Mouse (Mus musculus) stomach, embryonic 14.5 days (tissue): ENCODE data around the gene Btg4. TPM values are rescaled to one million over a fixed set of nuclear protein-coding genes. Genes with fewer than 3 reads are reported as not detected.

Experiments used
- ATAC-seq: fragments of 200-750 bp; cut with Nextera tagmentation; 2 replicates; pipeline ENCODE4 v1.8.0; 2017; ENCODE audit warnings: low read depth, moderate TSS enrichment; ENCODE audit not compliant: insufficient number of reproducible peaks, insufficient read depth, low FRiP score
- H3K27ac ChIP-seq: fragments of 300-500 bp; sonication (generic); 2 replicates; pipeline ENCODE4 v1.5.1; 2014; ENCODE audit warnings: mild to moderate bottlenecking, low read length, moderate library complexity, mixed read lengths
- H3K27me3 ChIP-seq: fragments of 300-500 bp; sonication (generic); 2 replicates; pipeline ENCODE4 v1.6.1; 2014; ENCODE audit warnings: low read length, control low read depth, mixed read lengths; ENCODE audit not compliant: control insufficient read depth, insufficient read depth
- H3K36me3 ChIP-seq: fragments of 300-500 bp; sonication (generic); 2 replicates; pipeline ENCODE4 v1.6.1; 2014; ENCODE audit warnings: mild to moderate bottlenecking, control low read depth, low read length, moderate library complexity, mixed read lengths; ENCODE audit not compliant: control insufficient read depth, insufficient read depth
- H3K4me1 ChIP-seq: fragments of 300-500 bp; sonication (generic); 2 replicates; pipeline ENCODE4 v1.6.1; 2014; ENCODE audit warnings: low read length, control low read depth, mixed read lengths; ENCODE audit not compliant: control insufficient read depth, insufficient read depth
- H3K4me2 ChIP-seq: fragments of 300-500 bp; sonication (generic); replicated peaks from 2 replicates; pipeline ENCODE4 v1.6.1; 2014; ENCODE audit warnings: low read depth, low read length, control low read depth
- H3K4me3 ChIP-seq: fragments of 300-500 bp; sonication (generic); 2 replicates; pipeline ENCODE4 v1.5.1; 2014; ENCODE audit warnings: low read depth, low read length, control low read depth
- H3K9ac ChIP-seq: fragments of 300-500 bp; sonication (generic); replicated peaks from 2 replicates; pipeline ENCODE4 v1.6.1; 2014; ENCODE audit warnings: low read depth, mild to moderate bottlenecking, control low read depth, low read length, moderate library complexity, mixed read lengths
- H3K9me3 ChIP-seq: fragments of 300-500 bp; sonication (generic); 2 replicates; pipeline ENCODE4 v1.6.1; 2016; ENCODE audit warnings: low read depth, low read length, control low read depth; ENCODE audit not compliant: control insufficient read depth
- WGBS: fragments of 180-500 bp; shearing (Covaris S2); extraction: QIAGEN DNeasy Blood & Tissue Kit; methylation state at CpG from one replicate; pipeline ENCODE4 v1.1.7; 2014; 5-methylcytosine and 5-hydroxymethylcytosine counted together
- polyA plus RNA-seq: library from polyadenylated mRNA; unstranded; fragments of >200 nt; fragmentation: Nextera tagmentation; extraction: Ambion mirVana; gene quantifications from 2 replicates; pipeline ENCODE4 v1.2.1, GENCODE M21; 2014

Btg4 gene
- not detected in 2 replicates for polyA plus RNA-seq

GRCm38 (mm10) chr9:51060601-51061000, at the start of gene Btg4:
Gene Btg4 (plus strand): TSS chr9:51060901.
- H3K27ac ChIP-seq: no peak within 1 kb of the TSS
- H3K9ac ChIP-seq: no peak within 1 kb of the TSS
- H3K4me2 ChIP-seq: no peak within 1 kb of the TSS
- no peaks in the 10 kb centered on the region for H3K4me1 ChIP-seq
- H3K9me3 ChIP-seq: no peaks in the 10 kb centered on the region
- 87% methylated on average over 2 of the region's 2 CpGs for WGBS
- no peak within 1 kb of the TSS for H3K4me3 ChIP-seq
- H3K27me3 ChIP-seq: no peaks in the 10 kb centered on the region
- no peak for ATAC-seq
- H3K36me3 ChIP-seq: no peaks in the 10 kb centered on the region

GRCm38 (mm10) chr9:51013644-51014043, 47.1 kb upstream of the Btg4 start:
- Histone ChIP-seq H3K4me1 (peaks cover 3% of the 10 kb centered on the region; the same call in 1 of the 2 replicates), H3K27ac (no peak overlapping the region), H3K9me3 (no peaks in the 10 kb centered on the region), H3K9ac (no peak overlapping the region), H3K27me3 (no peaks in the 10 kb centered on the region), H3K4me3 (no peak overlapping the region), H3K36me3 (no peaks in the 10 kb centered on the region), H3K4me2 (no peak overlapping the region)
- no peak for ATAC-seq
- WGBS: 91% methylated on average over 1 of the region's 1 CpGs

GRCm38 (mm10) chr9:51015732-51016131, 45.0 kb upstream of the Btg4 start:
- H3K27ac ChIP-seq: no peak overlapping the region
- no peaks in the 10 kb centered on the region for H3K9me3 ChIP-seq
- no peak overlapping the region for H3K4me3 ChIP-seq
- H3K36me3 ChIP-seq: no peaks in the 10 kb centered on the region
- H3K27me3 ChIP-seq: no peaks in the 10 kb centered on the region
- H3K4me2 ChIP-seq: no peak overlapping the region
- no peak for ATAC-seq
- no peak overlapping the region for H3K9ac ChIP-seq
- no peaks in the 10 kb centered on the region for H3K4me1 ChIP-seq
- WGBS: 21% methylated on average over 4 of the region's 4 CpGs

GRCm38 (mm10) chr9:51019670-51020069, 41.0 kb upstream of the Btg4 start:
- Histone ChIP-seq H3K27me3 (no peaks in the 10 kb centered on the region), H3K27ac (no peak overlapping the region), H3K4me2 (no peak overlapping the region), H3K9ac (no peak overlapping the region), H3K4me3 (no peak overlapping the region), H3K36me3 (no peaks in the 10 kb centered on the region), H3K4me1 (no peaks in the 10 kb centered on the region), H3K9me3 (no peaks in the 10 kb centered on the region)
- no peak for ATAC-seq
- WGBS: 77% methylated on average over 7 of the region's 7 CpGs

GRCm38 (mm10) chr9:51020351-51020750, 40.4 kb upstream of the Btg4 start:
- Histone ChIP-seq H3K4me1 (no peaks in the 10 kb centered on the region), H3K4me3 (no peak overlapping the region), H3K36me3 (no peaks in the 10 kb centered on the region), H3K4me2 (no peak overlapping the region), H3K9me3 (no peaks in the 10 kb centered on the region), H3K27me3 (no peaks in the 10 kb centered on the region), H3K27ac (no peak overlapping the region), H3K9ac (no peak overlapping the region)
- WGBS: 74% methylated on average over 3 of the region's 3 CpGs
- ATAC-seq: no peak

- WGBS: 87% methylated on average over 4 of the region's 4 CpGs
- Histone ChIP-seq H3K27ac (no peak overlapping the region), H3K27me3 (no peaks in the 10 kb centered on the region), H3K9ac (no peak overlapping the region), H3K4me3 (no peak overlapping the region), H3K4me2 (no peak overlapping the region), H3K9me3 (no peaks in the 10 kb centered on the region), H3K36me3 (no peaks in the 10 kb centered on the region), H3K4me1 (no peaks in the 10 kb centered on the region)
- ATAC-seq: no peak
Measured at GRCm38 (mm10) chr9:51021123-51021795, 39.4 kb upstream of the Btg4 start.

GRCm38 (mm10) chr9:51026952-51027351, 33.7 kb upstream of the Btg4 start:
- no peaks in the 10 kb centered on the region for H3K36me3 ChIP-seq
- no peak overlapping the region for H3K27ac ChIP-seq
- H3K9me3 ChIP-seq: no peaks in the 10 kb centered on the region
- no peak for ATAC-seq
- H3K4me1 ChIP-seq: no peaks in the 10 kb centered on the region
- WGBS: 70% methylated on average over 1 of the region's 1 CpGs
- no peak overlapping the region for H3K9ac ChIP-seq
- no peak overlapping the region for H3K4me2 ChIP-seq
- H3K27me3 ChIP-seq: no peaks in the 10 kb centered on the region
- no peak overlapping the region for H3K4me3 ChIP-seq

GRCm38 (mm10) chr9:51030147-51030546, 30.6 kb upstream of the Btg4 start:
- WGBS: 28% methylated on average over 1 of the region's 1 CpGs
- no peak overlapping the region for H3K9ac ChIP-seq
- H3K4me3 ChIP-seq: no peak overlapping the region
- no peak overlapping the region for H3K4me2 ChIP-seq
- H3K27ac ChIP-seq: no peak overlapping the region
- H3K4me1 ChIP-seq: no peaks in the 10 kb centered on the region
- ATAC-seq: no peak
- no peaks in the 10 kb centered on the region for H3K36me3 ChIP-seq
- H3K27me3 ChIP-seq: no peaks in the 10 kb centered on the region
- no peaks in the 10 kb centered on the region for H3K9me3 ChIP-seq

GRCm38 (mm10) chr9:51031603-51032002, 29.1 kb upstream of the Btg4 start:
- no peaks in the 10 kb centered on the region for H3K36me3 ChIP-seq
- ATAC-seq: no peak
- no peak overlapping the region for H3K4me3 ChIP-seq
- H3K9ac ChIP-seq: no peak overlapping the region
- WGBS: 49% methylated on average over 6 of the region's 6 CpGs
- H3K27me3 ChIP-seq: no peaks in the 10 kb centered on the region
- H3K9me3 ChIP-seq: no peaks in the 10 kb centered on the region
- H3K4me1 ChIP-seq: no peaks in the 10 kb centered on the region
- no peak overlapping the region for H3K4me2 ChIP-seq
- no peak overlapping the region for H3K27ac ChIP-seq
